In the genomic region with DNA sequence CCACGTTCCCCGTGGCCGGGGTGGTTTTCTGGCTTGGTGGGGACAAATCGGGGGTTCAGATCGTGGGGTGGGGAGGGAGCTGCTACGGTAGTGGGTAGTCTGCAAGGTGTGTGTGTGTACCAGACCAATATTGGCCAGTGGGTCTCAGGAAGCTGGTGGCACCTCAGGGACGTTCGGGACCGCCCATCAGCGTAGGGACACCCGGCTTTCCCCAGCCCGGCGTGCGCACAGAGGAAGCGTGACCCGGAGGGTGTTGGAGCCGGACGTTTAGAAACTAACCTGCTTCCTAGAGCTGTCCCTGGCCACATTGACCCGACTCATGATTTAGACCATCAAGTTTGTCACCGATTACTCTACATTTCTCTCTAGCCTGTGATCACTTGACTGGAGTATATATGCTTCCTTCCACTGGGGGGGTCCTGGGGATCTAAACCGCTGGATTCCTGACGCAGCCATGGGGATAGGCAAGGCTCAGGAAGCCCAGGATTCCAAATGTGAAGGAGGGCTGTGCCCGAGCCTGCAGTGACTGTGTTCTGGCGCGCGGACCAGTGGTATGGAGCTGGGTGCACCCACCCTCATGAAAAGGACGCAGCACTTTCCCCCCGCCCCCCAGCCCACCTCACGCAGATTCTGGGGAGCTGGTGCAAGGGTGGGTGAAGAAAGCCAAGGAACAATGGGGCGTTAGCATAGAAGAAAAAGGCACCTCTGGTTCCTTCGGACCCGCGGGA, we compare ENCODE assay signal across 8 mouse cellular contexts.
A peak's percentile ranks its signal among the peaks of the same experiment; 100 is the strongest.
DNase-seq lines count a peak whose midpoint lies in the region; ATAC-seq and TF ChIP-seq lines count a peak whose summit lies in the region.

No protein-coding gene starts in this region.

- H3K36me3 ChIP-seq in heart, embryonic 10.5 days = no peaks in the 10 kb centered on the region
- no peaks in the 10 kb centered on the region for H3K36me3 ChIP-seq in kidney, postnatal 0 days (ENCODE audit: insufficient read depth, low read length)
- no peaks in the 10 kb centered on the region for H3K36me3 ChIP-seq in midbrain, embryonic 11.5 days (ENCODE audit: control insufficient read depth, insufficient read depth, low read length)

- WGBS in heart, embryonic 10.5 days = under 1% methylated on average over 33 of the region's 33 CpGs
- under 1% methylated on average over 33 of the region's 33 CpGs for WGBS in kidney, postnatal 0 days
- 0% methylated on average over 33 of the region's 33 CpGs for WGBS in midbrain, embryonic 11.5 days

- H3K4me2 ChIP-seq in kidney, postnatal 0 days (ENCODE audit: low read length) = peak overlapping the region; percentile 96
- peak overlapping the region; percentile 68 for H3K4me2 ChIP-seq in midbrain, embryonic 11.5 days

- ATAC-seq in kidney, postnatal 0 days (replicated peaks; ENCODE audit: low FRiP score, low read depth) = peak; percentile 4; the same call in 1 of the 2 replicates
- ATAC-seq in midbrain, embryonic 11.5 days (ENCODE audit: low FRiP score) = peak; percentile 41

- H3K27me3 ChIP-seq in heart, embryonic 10.5 days (ENCODE audit: insufficient read depth, poor library complexity, severe bottlenecking) = peaks cover 99% of the 10 kb centered on the region
- peaks cover 43% of the 10 kb centered on the region for H3K27me3 ChIP-seq in kidney, postnatal 0 days (ENCODE audit: insufficient read depth, low read length)
- H3K27me3 ChIP-seq in midbrain, embryonic 11.5 days (ENCODE audit: control insufficient read depth, insufficient read depth, low read length) = peaks cover 43% of the 10 kb centered on the region

- peak overlapping the region; percentile 62 for H3K9ac ChIP-seq in kidney, postnatal 0 days (ENCODE audit: low read depth, low read length)
- peak overlapping the region; percentile 73 for H3K9ac ChIP-seq in midbrain, embryonic 11.5 days (ENCODE audit: low read length)

- peak overlapping the region; percentile 86 for H3K27ac ChIP-seq in heart, embryonic 10.5 days
- H3K27ac ChIP-seq in kidney, postnatal 0 days = 0 out of 2 replicates have a peak overlapping the region, but pooled peaks have one; percentile 19
- no peak overlapping the region; the same call in 1 of the 2 replicates for H3K27ac ChIP-seq in midbrain, embryonic 11.5 days (ENCODE audit: low read depth, low read length)

- no peaks in the 10 kb centered on the region for H3K9me3 ChIP-seq in heart, embryonic 10.5 days
- no peaks in the 10 kb centered on the region for H3K9me3 ChIP-seq in kidney, postnatal 0 days (replicated peaks; ENCODE audit: low read length)
- H3K9me3 ChIP-seq in midbrain, embryonic 11.5 days (ENCODE audit: control insufficient read depth, low read length) = no peaks in the 10 kb centered on the region

- no peak for TF ChIP-seq CTCF in kidney, postnatal 0 days (IDR thresholded peaks at IDR 0.05; ENCODE audit: low read depth)

- DNase-seq in right cerebral cortex, postnatal 14 days = peak; percentile 26
- no peak for DNase-seq in right cerebral cortex, postnatal 36 days (ENCODE audit: low spot score in 2 of 2)
- peak; percentile 75 for DNase-seq in adrenal gland, postnatal 36 days
- DNase-seq in heart, embryonic 10.5 days (ENCODE audit: low spot score) = peak; percentile 78
- DNase-seq in kidney, postnatal 0 days (ENCODE audit: low spot score) = peak; percentile 32
- peak; percentile 97 for DNase-seq in midbrain, embryonic 11.5 days (ENCODE audit: low spot score, missing footprints)
- no peak for DNase-seq in T-cell, adult 2 months (ENCODE audit: low spot score)
- no peak for DNase-seq in ovary, postnatal 14 days (ENCODE audit: low spot score)

- H3K4me1 ChIP-seq in heart, embryonic 10.5 days = peaks cover 20% of the 10 kb centered on the region
- peaks cover 17% of the 10 kb centered on the region; the same call in 1 of the 2 replicates for H3K4me1 ChIP-seq in kidney, postnatal 0 days (replicated peaks; ENCODE audit: insufficient read depth, low read length)
- peaks cover 21% of the 10 kb centered on the region for H3K4me1 ChIP-seq in midbrain, embryonic 11.5 days (ENCODE audit: control insufficient read depth, insufficient read depth, low read length)

- peak overlapping the region; percentile 83 for H3K4me3 ChIP-seq in heart, embryonic 10.5 days
- H3K4me3 ChIP-seq in kidney, postnatal 0 days (replicated peaks; ENCODE audit: low read depth, low read length) = peak overlapping the region; percentile 75
- peak overlapping the region; percentile 76 for H3K4me3 ChIP-seq in midbrain, embryonic 11.5 days (ENCODE audit: low read depth, low read length)

Comparison
In these comparisons a context has a peak if more than half of its experiments do, and no peak if none do; other contexts are left out.
1. DNase-seq: peak in right cerebral cortex, postnatal 14 days (single experiment), adrenal gland, postnatal 36 days (2 of 2), heart, embryonic 10.5 days (single experiment), kidney, postnatal 0 days (single experiment) and midbrain, embryonic 11.5 days (single experiment); none in right cerebral cortex, postnatal 36 days (0 of 2), T-cell, adult 2 months (single experiment) and ovary, postnatal 14 days (single experiment).
2. Peak in every context shown above with its lines, with median percentiles within 50 percentile points of each other: H3K4me3 ChIP-seq.